Mouse (Mus musculus) spleen, postnatal 0 days (tissue): ENCODE data around the gene Gas2l2. TPM values are rescaled to one million over a fixed set of nuclear protein-coding genes. Genes with fewer than 3 reads are reported as not detected.

ENCODE experiments used
- polyA plus RNA-seq: library from polyadenylated mRNA; unstranded; fragments of >200 nt; fragmentation: Nextera tagmentation; extraction: Ambion mirVana; gene quantifications from 2 replicates; pipeline ENCODE4 v1.2.1, GENCODE M21; 2015

The Gas2l2 gene
- polyA plus RNA-seq = not detected in 2 replicates

GRCm38 (mm10) chr11:83429355-83429754 lies at the start of gene Gas2l2:
TSS of gene Gas2l2 (minus strand) at chr11:83429455.

GRCm38 (mm10) chr11:83472324-83473234 lies 43.3 kb upstream of the Gas2l2 start, which contains the start of gene Taf15:
TSS of gene Taf15 (plus strand) at chr11:83473086.

GRCm38 (mm10) chr11:83462711-83463244 lies 33.5 kb upstream of the Gas2l2 start, which contains the start of gene Mmp28:
TSS of gene Mmp28 (minus strand) at chr11:83463071.

GRCm38 (mm10) chr11:83437377-83437776 lies 8.1 kb upstream of the Gas2l2 start, which contains the start of gene 1700020L24Rik:
TSS of gene 1700020L24Rik (plus strand) at chr11:83437677.

GRCm38 (mm10) chr11:83409087-83409754 lies 20.0 kb downstream of the Gas2l2 start, which contains the start of gene Rasl10b:
TSS of gene Rasl10b (plus strand) at chr11:83409137.

Other genes with a start within 250 kb of the Gas2l2 start
- gene Slfn3, start 238.1 kb downstream of the Gas2l2 start, polyA plus RNA-seq = 2.5 and 2.9 TPM in 2 replicates
- 24.4 and 25.7 TPM in 2 replicates for gene Slfn14, start 142.7 kb downstream of the Gas2l2 start, polyA plus RNA-seq
- 17.3 and 18.6 TPM in 2 replicates for gene Ap2b1, start 130.4 kb downstream of the Gas2l2 start, polyA plus RNA-seq
- 5.9 and 6.4 TPM in 2 replicates for gene Pex12, start 126.9 kb downstream of the Gas2l2 start, polyA plus RNA-seq
- 0.54 and 0.63 TPM in 2 replicates for gene Rasl10b, start 20.3 kb downstream of the Gas2l2 start, polyA plus RNA-seq
- 3.9 and 5.7 TPM in 2 replicates for gene 1700020L24Rik, start 8.2 kb upstream of the Gas2l2 start, polyA plus RNA-seq
- gene Mmp28, start 33.6 kb upstream of the Gas2l2 start, polyA plus RNA-seq = 2.6 and 4.9 TPM in 2 replicates
- 5.4 and 7.4 TPM in 2 replicates for gene Taf15, start 43.6 kb upstream of the Gas2l2 start, polyA plus RNA-seq
- gene Heatr9, start 92.7 kb upstream of the Gas2l2 start, polyA plus RNA-seq = not detected in 2 replicates
- 16.8 and 30.0 TPM in 2 replicates for gene Ccl5, start 101.1 kb upstream of the Gas2l2 start, polyA plus RNA-seq
- 16.5 and 24.8 TPM in 2 replicates for gene Ccl9, start 149.2 kb upstream of the Gas2l2 start, polyA plus RNA-seq
- 117 and 129 TPM in 2 replicates for gene Ccl6, start 163.6 kb upstream of the Gas2l2 start, polyA plus RNA-seq
- gene Rpl9-ps1, start 216.2 kb upstream of the Gas2l2 start, polyA plus RNA-seq = not detected in 2 replicates
- 1.4 and 2.3 TPM in 2 replicates for gene Ccl3, start 219.9 kb upstream of the Gas2l2 start, polyA plus RNA-seq
- gene Ccl4, start 233.1 kb upstream of the Gas2l2 start, polyA plus RNA-seq = 1.3 and 1.6 TPM in 2 replicates